Mouse (Mus musculus) heart, adult 2 months (tissue): ENCODE results near the gene Sec14l1.

Source experiments
- CTCF ChIP-seq: fragments of 200-600 bp; IDR thresholded peaks from 2 replicates; pipeline ENCODE4 v1.8.1; 2022; ENCODE audit warnings: antibody characterized with exemption, mild to moderate bottlenecking, moderate library complexity
- EP300 ChIP-seq: fragments of 200-500 bp; IDR thresholded peaks from 2 replicates; pipeline ENCODE4 v1.6.1; 2011; ENCODE audit warnings: low read depth, low read length, control low read depth; ENCODE audit not compliant: insufficient read depth
- POLR2A ChIP-seq: fragments of 200-500 bp; IDR thresholded peaks from 2 replicates; pipeline ENCODE4 v1.6.1; 2011; ENCODE audit warnings: mild to moderate bottlenecking, low read depth, low read length, control low read depth; ENCODE audit not compliant: insufficient read depth

- TF ChIP-seq CTCF = no peak
- 0 out of 2 replicates have a peak, but pooled peaks have one; percentile 16 for TF ChIP-seq POLR2A
- TF ChIP-seq EP300 = no peak
Observed at GRCm38 (mm10) chr11:117088271-117088991, 26.5 kb upstream of the Sec14l1 start.
